Mouse (Mus musculus) testis, adult 2 months (tissue): Measurements from ENCODE around the gene Arhgdia.

Experiments
- CTCF ChIP-seq: fragments of 200-500 bp; IDR thresholded peaks from 2 replicates; pipeline ENCODE4 v1.5.1; 2012; ENCODE audit warnings: low read depth, mild to moderate bottlenecking, inconsistent platforms, low read length, moderate library complexity; ENCODE audit not compliant: control insufficient read depth, insufficient read depth, insufficient replicate concordance
- POLR2A ChIP-seq: fragments of 200-500 bp; IDR thresholded peaks from 2 replicates; pipeline ENCODE4 v1.6.1; 2012; ENCODE audit warnings: low read depth, mild to moderate bottlenecking, inconsistent platforms, low read length, moderate library complexity; ENCODE audit not compliant: control insufficient read depth

- TF ChIP-seq CTCF (no peak), POLR2A (no peak)
Observed at GRCm38 (mm10) chr11:120539285-120540014, 42.0 kb downstream of the Arhgdia start.
